Mouse (Mus musculus) layer of hippocampus, adult 2 months (tissue): Measurements from ENCODE around the gene Lgals7. TPM values are rescaled to one million over a fixed set of nuclear protein-coding genes. Genes with fewer than 3 reads are reported as not detected.
A peak's percentile ranks its signal among the peaks of the same experiment; 100 is the strongest.

Experiments
- DNase-seq, 2 experiments: peaks; one replicate each; pipeline ENCODE4 v3.0.0; 2022; ENCODE audit warnings: low spot score in 2 of 2
- H3K27ac ChIP-seq: fragments of 200-600 bp; 2 replicates; pipeline ENCODE4 v1.8.1; 2022
- H3K4me3 ChIP-seq: fragments of 200-600 bp; 2 replicates; pipeline ENCODE4 v1.8.1; 2022; ENCODE audit warnings: mild to moderate bottlenecking
- CTCF ChIP-seq: fragments of 200-600 bp; conservative IDR thresholded peaks from 2 replicates; pipeline ENCODE4 v1.8.1; 2022; ENCODE audit warnings: antibody characterized with exemption, mild to moderate bottlenecking, moderate library complexity
- total RNA-seq, 2 experiments: library from RNA; stranded (reverse); gene quantifications; 2 replicates each; pipeline ENCODE4 v1.2.3; 2021

Lgals7 gene
- total RNA-seq, 2 experiments from 2014 or later, result not detected

DNA sequence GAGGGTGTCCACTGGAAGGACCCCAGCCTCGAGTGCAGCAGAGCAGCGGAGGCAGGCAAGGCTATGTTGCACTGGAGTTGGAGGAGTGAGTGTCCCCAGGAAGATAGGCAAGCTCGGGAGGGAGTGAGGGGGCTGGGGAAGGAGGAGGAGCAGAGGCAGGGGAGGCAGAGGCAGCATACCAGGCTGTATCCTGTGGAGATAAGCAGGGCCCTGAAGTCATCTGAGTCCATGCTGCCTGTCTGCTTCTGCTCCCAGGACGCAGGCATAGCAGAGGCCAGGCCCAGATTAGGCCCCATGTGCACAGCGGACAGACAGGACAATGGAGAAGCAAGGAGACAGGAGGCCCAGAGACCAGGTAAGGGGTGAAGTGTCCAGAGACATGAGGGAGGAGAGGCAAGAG lies 31.3 kb downstream of the Lgals7 start:
- no peak for DNase-seq
- no peak for TF ChIP-seq CTCF
- Histone ChIP-seq H3K27ac (no peak overlapping the region), H3K4me3 (no peak overlapping the region)

DNA sequence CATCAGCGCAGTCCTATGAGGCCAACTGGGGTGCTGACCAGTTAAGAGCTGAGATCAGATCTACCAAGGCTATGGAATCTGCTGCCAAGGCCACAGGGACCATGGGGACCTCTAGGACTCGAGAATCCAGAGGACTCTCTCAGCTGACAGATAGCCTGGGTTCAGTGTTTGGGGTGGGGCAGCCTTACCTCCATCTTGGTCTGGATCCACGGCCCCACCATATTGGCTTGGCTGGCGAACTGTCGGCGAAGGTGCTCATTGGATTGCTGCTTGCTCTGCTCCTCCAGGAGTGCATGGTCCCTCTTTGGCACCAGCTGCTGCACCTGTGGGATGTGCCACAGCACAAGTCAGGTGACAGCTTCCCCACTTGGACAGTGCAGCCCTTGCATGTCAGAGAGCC lies 34.0 kb downstream of the Lgals7 start:
- Histone ChIP-seq H3K27ac (no peak overlapping the region), H3K4me3 (no peak overlapping the region)
- no peak for TF ChIP-seq CTCF
- DNase-seq, result no peak

DNA sequence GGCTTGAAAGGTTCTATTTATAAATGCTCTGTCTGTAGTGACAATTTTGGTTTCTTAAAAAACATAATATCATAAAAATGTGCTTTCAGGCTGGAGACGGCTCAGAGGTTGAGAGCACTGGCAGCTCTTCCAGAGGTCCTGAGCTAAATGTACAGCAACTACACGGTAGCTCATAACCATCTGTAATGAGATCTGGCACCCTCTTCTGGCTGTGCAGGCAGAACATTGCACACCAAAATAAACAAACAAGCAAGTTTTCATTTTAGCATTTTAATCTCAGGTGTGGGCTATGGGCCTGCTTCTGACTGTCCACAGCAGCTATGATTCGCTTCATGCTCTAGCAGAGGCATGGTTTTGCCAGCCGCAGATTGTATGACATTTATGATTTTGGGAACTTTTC lies 36.3 kb downstream of the Lgals7 start:
- no peak overlapping the region for H3K4me3 ChIP-seq
- peak; percentile 65 for TF ChIP-seq CTCF
- DNase-seq, result no peak
- H3K27ac ChIP-seq, result peak overlapping the region; percentile 91

DNA sequence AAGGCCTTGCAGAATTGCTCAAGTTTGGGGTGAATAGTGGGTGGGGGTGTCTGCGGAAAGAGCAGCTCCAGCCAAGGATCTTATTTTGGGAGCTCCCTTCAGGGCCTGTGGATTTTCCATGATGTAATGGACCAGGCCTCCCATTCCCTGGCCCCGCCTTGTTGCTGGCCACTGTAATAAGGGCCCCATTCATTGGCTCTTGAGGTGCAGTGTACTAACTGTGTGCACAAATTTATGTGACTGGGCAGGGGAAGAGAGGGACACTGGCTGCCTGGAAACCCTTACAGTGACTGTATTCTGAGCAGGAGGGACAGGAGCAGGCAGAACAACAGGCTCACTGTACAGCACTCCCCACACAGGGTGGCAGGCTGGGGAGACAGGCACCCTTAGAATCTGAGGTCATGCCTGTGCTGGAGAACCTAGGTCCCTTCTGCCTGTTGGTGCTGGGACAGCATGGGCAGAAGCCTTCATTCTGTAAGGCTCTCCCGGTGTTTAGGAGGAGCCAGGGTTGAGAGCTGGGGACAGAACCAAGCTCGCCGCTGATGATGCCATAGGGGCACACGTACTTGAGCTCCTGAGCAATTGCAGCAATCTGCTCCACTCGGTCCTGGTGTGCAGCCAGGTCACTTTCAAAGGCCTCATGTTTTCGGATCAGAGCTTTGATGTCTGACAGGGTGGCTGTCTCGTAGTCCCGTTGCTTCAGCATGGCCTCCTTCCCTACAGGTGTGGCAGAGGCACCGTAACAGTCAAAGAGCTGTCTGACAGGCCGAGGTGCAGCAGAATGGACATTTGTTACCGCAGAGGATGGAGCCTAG lies 37.9 kb downstream of the Lgals7 start:
- DNase-seq, result peak in 1 of 2 experiments; percentile 37
- H3K4me3 ChIP-seq, result no peak overlapping the region
- H3K27ac ChIP-seq, result peak overlapping the region; percentile 91
- TF ChIP-seq CTCF, result no peak

DNA sequence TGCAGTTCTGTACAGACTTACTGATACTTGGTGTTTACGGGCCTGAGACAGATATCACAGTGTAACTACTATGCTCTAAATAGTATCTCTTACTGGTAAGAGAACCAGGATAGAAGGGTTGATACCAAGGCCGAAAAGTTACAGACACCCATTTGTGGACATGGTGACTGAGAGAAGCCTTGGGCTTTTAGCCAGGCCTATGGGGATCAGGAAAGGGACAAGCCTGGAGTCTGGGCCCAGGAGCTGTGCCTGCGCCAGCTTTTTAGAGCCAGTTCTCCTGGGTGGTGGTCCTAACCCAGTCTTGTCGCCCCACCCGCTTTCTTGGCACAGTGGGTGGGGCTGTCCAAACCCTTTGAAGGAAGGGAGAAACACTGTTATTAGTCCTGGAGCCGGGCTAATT lies 38.5 kb downstream of the Lgals7 start:
- Histone ChIP-seq H3K4me3 (no peak overlapping the region), H3K27ac (peak overlapping the region; percentile 91)
- no peak for TF ChIP-seq CTCF
- no peak for DNase-seq

DNA sequence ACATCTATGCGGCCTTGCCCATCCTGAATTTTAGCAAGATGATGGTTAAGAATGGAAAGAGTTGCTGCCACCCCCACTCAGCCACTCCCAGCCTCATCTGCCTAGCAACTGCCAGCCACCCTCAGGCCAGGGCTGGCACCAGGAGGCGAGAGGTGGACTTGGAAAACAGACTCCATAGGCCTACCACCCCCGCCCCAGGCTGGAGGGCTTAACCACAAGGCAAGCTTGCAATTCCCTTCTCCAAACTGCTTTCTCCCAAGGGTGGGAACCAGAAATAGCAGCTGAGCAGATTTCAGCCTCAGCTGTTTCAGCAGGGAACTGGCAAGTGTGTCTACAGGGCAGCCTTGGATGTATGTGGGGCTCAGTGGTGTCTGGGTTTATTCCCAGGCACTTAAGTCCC lies 39.2 kb downstream of the Lgals7 start:
- peak; percentile 66 to 68 for DNase-seq
- TF ChIP-seq CTCF, result no peak
- Histone ChIP-seq H3K4me3 (no peak overlapping the region), H3K27ac (peak overlapping the region; percentile 91)

DNA sequence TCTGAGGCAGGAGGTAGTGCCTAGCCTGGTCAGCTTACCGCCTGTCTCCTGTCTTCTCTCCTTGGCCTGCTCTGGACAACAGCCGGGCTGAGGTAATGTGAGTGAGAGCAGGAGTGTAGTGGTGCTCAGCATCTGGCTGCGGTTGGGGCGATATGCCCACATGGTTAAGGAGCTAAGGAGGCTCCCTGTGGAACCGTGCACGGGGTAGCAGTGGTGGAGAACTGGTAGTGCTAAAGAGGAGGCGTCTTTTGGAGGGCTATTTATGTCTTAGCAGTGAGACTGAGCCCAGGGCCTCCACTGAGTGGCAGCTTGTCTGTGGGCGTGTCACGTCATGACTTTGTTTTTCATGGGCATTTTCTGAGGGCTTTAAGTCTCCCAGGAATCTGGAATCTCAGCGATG lies 40.1 kb downstream of the Lgals7 start:
- DNase-seq, result peak; percentile 74 to 78
- Histone ChIP-seq H3K27ac (peak overlapping the region; percentile 91), H3K4me3 (no peak overlapping the region)
- TF ChIP-seq CTCF, result no peak

DNA sequence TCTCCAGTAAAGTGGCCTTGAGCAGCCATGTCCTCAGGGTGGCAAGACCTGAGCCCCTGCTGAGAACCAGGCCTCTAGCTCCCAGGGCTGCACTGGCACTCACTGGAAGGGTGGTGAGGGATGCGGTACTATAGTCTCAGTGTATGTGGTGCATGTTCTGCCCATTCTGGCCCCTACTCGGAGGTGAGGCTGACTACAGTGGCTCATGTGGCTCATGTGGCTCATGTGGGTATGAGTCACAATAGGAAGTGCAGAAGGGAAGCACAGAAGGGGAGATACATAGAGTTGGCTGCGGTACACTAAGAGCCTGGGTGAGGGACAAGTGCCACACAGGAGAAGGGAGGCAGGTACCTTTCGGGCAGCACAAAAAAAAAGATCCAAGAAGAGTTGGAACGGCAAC lies 43.5 kb downstream of the Lgals7 start:
- H3K4me3 ChIP-seq, result no peak overlapping the region
- TF ChIP-seq CTCF, result no peak
- DNase-seq, result no peak
- H3K27ac ChIP-seq, result peak overlapping the region; percentile 52; the same call in 1 of the 2 replicates

DNA sequence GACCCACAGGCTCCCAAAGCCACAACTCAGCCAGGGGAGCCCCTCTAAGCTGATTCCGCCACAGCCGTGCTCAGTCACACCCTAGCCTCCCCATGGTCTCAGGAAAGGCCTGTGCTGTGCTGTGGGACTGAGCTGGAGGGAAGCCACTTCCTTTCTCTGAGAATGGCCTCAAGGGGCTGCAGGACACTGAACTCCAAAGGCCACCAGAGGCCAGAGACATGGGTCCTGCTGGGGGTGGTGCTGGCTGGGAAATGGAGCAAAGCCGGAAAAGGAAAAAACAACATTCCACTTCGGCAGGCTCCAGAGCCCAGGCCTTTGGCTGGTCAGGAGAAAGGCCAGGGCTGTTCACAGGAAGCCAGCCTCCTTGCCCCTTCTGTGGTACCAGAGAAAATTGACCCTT lies 48.0 kb downstream of the Lgals7 start:
- no peak for DNase-seq
- Histone ChIP-seq H3K27ac (peak overlapping the region; percentile 85; the same call in 1 of the 2 replicates), H3K4me3 (no peak overlapping the region)
- peak; percentile 47 for TF ChIP-seq CTCF

DNA sequence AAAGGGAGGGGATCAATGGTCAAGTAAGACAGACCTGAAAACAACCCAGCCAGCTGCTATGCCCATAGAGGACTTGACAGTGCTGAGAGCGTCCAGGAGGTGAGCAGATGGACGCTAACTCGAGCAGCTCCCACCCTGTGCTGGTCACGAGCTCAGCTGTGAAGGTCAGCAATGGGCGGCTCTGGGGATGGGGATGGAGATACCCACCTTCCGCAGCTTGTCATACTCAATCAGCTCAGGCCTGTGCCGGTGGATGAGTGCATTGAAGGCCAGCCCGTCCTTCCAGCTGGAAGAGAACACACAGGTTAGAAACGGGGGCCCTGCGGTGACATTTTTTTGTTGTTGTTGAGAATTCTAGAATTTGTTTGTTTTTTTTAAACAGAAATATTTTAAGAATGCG lies 49.5 kb downstream of the Lgals7 start:
- peak overlapping the region; percentile 51; the same call in 1 of the 2 replicates for H3K27ac ChIP-seq
- H3K4me3 ChIP-seq, result no peak overlapping the region
- no peak for DNase-seq
- TF ChIP-seq CTCF, result no peak

Other genes with a start within 250 kb of the Lgals7 start
- 1 to 10 TPM; 1.2 to 2.2 TPM for gene Acp7, start 232.5 kb upstream of the Lgals7 start, total RNA-seq
- gene Fbxo27, start 171.0 kb upstream of the Lgals7 start, total RNA-seq, result 10 to 100 TPM; 24.4 to 27.1 TPM
- 1 to 10 TPM in 1 of 2 experiments, under 1 TPM in 1; 0.98 to 1.4 TPM for gene Fbxo17, start 147.0 kb upstream of the Lgals7 start, total RNA-seq
- gene Mrps12, start 122.0 kb upstream of the Lgals7 start, total RNA-seq, result 10 to 100 TPM; 57.5 to 57.9 TPM
- 10 to 100 TPM; 13.9 to 14.3 TPM for gene Sars2, start 121.9 kb upstream of the Lgals7 start, total RNA-seq
- under 1 TPM; 0.34 to 0.36 TPM for gene Ccer2, start 107.7 kb upstream of the Lgals7 start, total RNA-seq
- gene Sirt2, start 97.1 kb upstream of the Lgals7 start, total RNA-seq, result 100 to 1,000 TPM; 128 to 139 TPM
- gene Nfkbib, start 96.3 kb upstream of the Lgals7 start, total RNA-seq, result 10 to 100 TPM; 25.6 to 27.2 TPM
- gene Rinl, start 74.9 kb upstream of the Lgals7 start, total RNA-seq, result 1 to 10 TPM; 2.6 to 4.5 TPM
- gene Hnrnpl, start 55.3 kb upstream of the Lgals7 start, total RNA-seq, result 100 to 1,000 TPM; 410 to 476 TPM
- 10 to 100 TPM; 66.4 to 68.8 TPM for gene Ech1, start 38.6 kb upstream of the Lgals7 start, total RNA-seq
- 1 to 10 TPM; 4.4 to 6.8 TPM for gene Lgals4, start 30.0 kb upstream of the Lgals7 start, total RNA-seq
- gene Capn12, start 17.6 kb downstream of the Lgals7 start, total RNA-seq, result under 1 TPM; 0.15 to 0.29 TPM
- 100 to 1,000 TPM; 131 to 134 TPM for gene Actn4, start 98.5 kb downstream of the Lgals7 start, total RNA-seq
- gene Eif3k, start 118.0 kb downstream of the Lgals7 start, total RNA-seq, result 100 to 1,000 TPM; 198 to 202 TPM
- 1 to 10 TPM in 1 of 2 experiments, under 1 TPM in 1; 0.90 to 1.8 TPM for gene Map4k1, start 118.2 kb downstream of the Lgals7 start, total RNA-seq